Mouse (Mus musculus) forelimb bud, embryonic 11.5 days (tissue): Measurements from ENCODE around the gene Lasp1.

Source experiments
- DNase-seq: peaks from one replicate; pipeline ENCODE4 v3.0.0-alpha.2; 2012; ENCODE audit warnings: low read depth, low spot score

Gene Lasp1

GRCm38 (mm10) chr11:97796910-97797309 is 1.9 kb upstream of the Lasp1 start:
- DNase-seq = peak; percentile 67

- DNase-seq = no peak
Measured at GRCm38 (mm10) chr11:97797369-97798082, 1.3 kb upstream of the Lasp1 start.

GRCm38 (mm10) chr11:97798083-97798435 is 741 bp upstream of the Lasp1 start:
- no peak for DNase-seq

- peak; percentile 80 for DNase-seq
Measured at GRCm38 (mm10) chr11:97799146-97799993, 570 bp downstream of the Lasp1 start.

GRCm38 (mm10) chr11:97799994-97800690 is 1.3 kb downstream of the Lasp1 start:
- DNase-seq = peak; percentile 54

GRCm38 (mm10) chr11:97800691-97801408 is 2.0 kb downstream of the Lasp1 start:
- DNase-seq = no peak

- no peak for DNase-seq
Measured at GRCm38 (mm10) chr11:97801409-97802193, 2.8 kb downstream of the Lasp1 start.

GRCm38 (mm10) chr11:97802194-97802470 is 3.3 kb downstream of the Lasp1 start:
- DNase-seq = no peak

GRCm38 (mm10) chr11:97802495-97802894 is 3.7 kb downstream of the Lasp1 start:
- no peak for DNase-seq

GRCm38 (mm10) chr11:97803847-97804246 is 5.0 kb downstream of the Lasp1 start:
- no peak for DNase-seq

GRCm38 (mm10) chr11:97804841-97805661 is 6.3 kb downstream of the Lasp1 start:
- DNase-seq = no peak

- no peak for DNase-seq
Measured at GRCm38 (mm10) chr11:97805662-97806612, 7.1 kb downstream of the Lasp1 start.

GRCm38 (mm10) chr11:97806613-97806964 is 7.8 kb downstream of the Lasp1 start:
- no peak for DNase-seq

GRCm38 (mm10) chr11:97807626-97808025 is 8.8 kb downstream of the Lasp1 start:
- no peak for DNase-seq

- DNase-seq = peak; percentile 72
Measured at GRCm38 (mm10) chr11:97808093-97808492, 9.3 kb downstream of the Lasp1 start.

GRCm38 (mm10) chr11:97808621-97809234 is 9.9 kb downstream of the Lasp1 start:
- DNase-seq = no peak

GRCm38 (mm10) chr11:97809235-97810121 is 10.7 kb downstream of the Lasp1 start:
- DNase-seq = no peak

GRCm38 (mm10) chr11:97810356-97810755 is 11.6 kb downstream of the Lasp1 start:
- no peak for DNase-seq
